Mouse (Mus musculus) small intestine, adult 2 months (tissue): ENCODE measurements at regions not wholly inside any gene's neighbourhood (a gene's known extent, or its start where the extent isn't known, plus 50 kb on each side); places are given as distances from the start of the nearest gene placed in this dataset.

ENCODE experiments used
- CTCF ChIP-seq: fragments of 200-500 bp; IDR thresholded peaks from 2 replicates; pipeline ENCODE4 v1.5.1; 2012; ENCODE audit warnings: low read depth, mild to moderate bottlenecking, control low read depth, inconsistent platforms, low read length, moderate library complexity, mixed read lengths; ENCODE audit not compliant: insufficient replicate concordance, insufficient read length; ENCODE audit errors: extremely low read depth
- POLR2A ChIP-seq: fragments of 200-500 bp; IDR thresholded peaks from 2 replicates; pipeline ENCODE4 v1.6.1; 2012; ENCODE audit warnings: low read depth, mild to moderate bottlenecking, control low read depth, inconsistent platforms, low read length, moderate library complexity

GRCm38 (mm10) chr10:9534552-9534951 is 140.5 kb downstream of the Samd5 start:
- TF ChIP-seq CTCF (no peak), POLR2A (no peak)
